Mouse (Mus musculus) CH12.LX (cell line): ENCODE measurements at regions not wholly inside any gene's neighbourhood (a gene's known extent, or its start where the extent isn't known, plus 50 kb on each side); places are given as distances from the start of the nearest gene placed in this dataset.

Source experiments
- CHD2 ChIP-seq: IDR thresholded peaks from 2 replicates; pipeline ENCODE4 v1.6.1; 2011; ENCODE audit warnings: low read length, improper control_type of control experiment
- CTCF ChIP-seq, 2 experiments: IDR thresholded peaks in 1 of 2; conservative IDR thresholded peaks in 1 of 2; 2 replicates each; pipeline ENCODE4 v1.5.1; 2011 to 2012; ENCODE audit warnings: low read depth in 2 of 2, low read length in 2 of 2, improper control_type of control experiment in 1 of 2, inconsistent platforms in 1 of 2, mild to moderate bottlenecking in 1 of 2, moderate library complexity in 1 of 2
- EP300 ChIP-seq: IDR thresholded peaks from 2 replicates; pipeline ENCODE4 v1.6.1; 2011; ENCODE audit warnings: low read length, improper control_type of control experiment
- HCFC1 ChIP-seq: IDR thresholded peaks from 2 replicates; pipeline ENCODE4 v1.6.1; 2012; ENCODE audit warnings: low read depth, mild to moderate bottlenecking, inconsistent platforms, low read length, improper control_type of control experiment
- JUND ChIP-seq: conservative IDR thresholded peaks from 2 replicates; pipeline ENCODE4 v1.6.1; 2011; ENCODE audit warnings: low read depth, low read length, improper control_type of control experiment
- NELFE ChIP-seq: IDR thresholded peaks from 2 replicates; pipeline ENCODE4 v1.6.1; 2011; ENCODE audit warnings: low read depth, low read length, improper control_type of control experiment
- POLR2A ChIP-seq: IDR thresholded peaks from 2 replicates; pipeline ENCODE4 v1.6.1; 2011; ENCODE audit warnings: low read depth, mild to moderate bottlenecking, improper control_type of control experiment, low read length
- RAD21 ChIP-seq: IDR thresholded peaks from 2 replicates; pipeline ENCODE4 v1.6.1; 2011; ENCODE audit warnings: low read depth, mild to moderate bottlenecking, low read length, improper control_type of control experiment, moderate library complexity
- SIN3A ChIP-seq: IDR thresholded peaks from 2 replicates; pipeline ENCODE4 v1.6.1; 2012; ENCODE audit warnings: low read length, improper control_type of control experiment, inconsistent platforms
- SMC3 ChIP-seq: IDR thresholded peaks from 2 replicates; pipeline ENCODE4 v1.6.1; 2011; ENCODE audit warnings: low read depth, low read length, improper control_type of control experiment
- TBP ChIP-seq: conservative IDR thresholded peaks from 2 replicates; pipeline ENCODE4 v1.6.1; 2011; ENCODE audit warnings: low read depth, low read length, improper control_type of control experiment
- UBTF ChIP-seq: IDR thresholded peaks from 2 replicates; pipeline ENCODE4 v1.6.1; 2012; ENCODE audit warnings: low read depth, mild to moderate bottlenecking, inconsistent platforms, low read length, improper control_type of control experiment, moderate library complexity
- USF1 ChIP-seq: IDR thresholded peaks from 2 replicates; pipeline ENCODE4 v1.6.1; 2014; ENCODE audit warnings: low read depth, mild to moderate bottlenecking, inconsistent platforms, low read length, improper control_type of control experiment

GRCm38 (mm10) chr14:36756056-36756455, 212.5 kb downstream of the Ccser2 start:
- TF ChIP-seq EP300, result no peak
- TF ChIP-seq POLR2A, result no peak
- TF ChIP-seq RAD21, result no peak
- TF ChIP-seq CTCF (conservative IDR thresholded peaks at IDR 0.05 in 1 of 2, IDR thresholded peaks at IDR 0.05 in 1 of 2; ENCODE audit: low read depth in 2 of 2, low read length in 2 of 2), result no peak
- TF ChIP-seq TBP, result no peak
- no peak for TF ChIP-seq NELFE
- TF ChIP-seq USF1, result no peak
- TF ChIP-seq CHD2, result no peak
- no peak for TF ChIP-seq SMC3
- TF ChIP-seq HCFC1, result no peak
- TF ChIP-seq UBTF, result no peak
- no peak for TF ChIP-seq SIN3A
- no peak for TF ChIP-seq JUND
